15 mouse cellular contexts compared by ENCODE assay signal in genomic region chr13:83656094-83656493, GRCm38 (mm10).
DNase-seq lines count a peak whose midpoint lies in the region; ATAC-seq and TF ChIP-seq lines count a peak whose summit lies in the region.
"Had no signal": no experiment of that assay in that cellular context is flagged by ENCODE, and none has a peak within 500 bp of the region (broad histone marks: within the 10 kb centered on the region; RNA-seq: fewer than 3 reads in every experiment).

No protein-coding gene starts in this region.

- ATAC-seq in forebrain, embryonic 13.5 days = peak; percentile 48; the same call in 1 of the 2 replicates
- peak; percentile 35 for ATAC-seq in forebrain, embryonic 14.5 days

- H3K9ac ChIP-seq in forebrain, embryonic 13.5 days = no peak overlapping the region
- H3K9ac ChIP-seq in forebrain, embryonic 14.5 days (ENCODE audit: low read length) = no peak overlapping the region
- H3K9ac ChIP-seq: embryonic facial prominence, embryonic 13.5 days; lung, embryonic 14.5 days had no signal

- no peak overlapping the region for H3K4me3 ChIP-seq in forebrain, embryonic 13.5 days
- no peak overlapping the region for H3K4me3 ChIP-seq in forebrain, embryonic 10.5 days
- H3K4me3 ChIP-seq in forebrain, embryonic 14.5 days (ENCODE audit: low read depth, low read length) = no peak overlapping the region
- no peak overlapping the region for H3K4me3 ChIP-seq in lung, adult 2 months (replicated peaks; ENCODE audit: extremely low read depth, low read depth, low read length)
- H3K4me3 ChIP-seq: embryonic facial prominence, embryonic 13.5 days; heart, embryonic 10.5 days had no signal

- no peaks in the 10 kb centered on the region for H3K9me3 ChIP-seq in forebrain, embryonic 13.5 days (replicated peaks)
- H3K9me3 ChIP-seq in forebrain, embryonic 10.5 days = no peaks in the 10 kb centered on the region
- H3K9me3 ChIP-seq in forebrain, embryonic 14.5 days (replicated peaks; ENCODE audit: control insufficient read depth, low read length) = no peaks in the 10 kb centered on the region
- H3K9me3 ChIP-seq: embryonic facial prominence, embryonic 13.5 days; heart, embryonic 10.5 days had no signal

- intact Hi-C loops in left cerebral cortex, postnatal 14 days (cut with DNase I) = loop anchor here (5.0 to 10.0 kb wide), 5 partner anchors 129 to 1891 kb away; no protein-coding TSS in a partner anchor

- H3K27me3 ChIP-seq in forebrain, embryonic 13.5 days = no peaks in the 10 kb centered on the region
- H3K27me3 ChIP-seq in forebrain, embryonic 10.5 days (ENCODE audit: poor library complexity, severe bottlenecking) = no peaks in the 10 kb centered on the region
- no peaks in the 10 kb centered on the region for H3K27me3 ChIP-seq in forebrain, embryonic 14.5 days (replicated peaks; ENCODE audit: control insufficient read depth, insufficient read depth, low read length)
- H3K27me3 ChIP-seq: embryonic facial prominence, embryonic 13.5 days had no signal

- H3K36me3 ChIP-seq in forebrain, embryonic 13.5 days (ENCODE audit: poor library complexity, severe bottlenecking) = no peaks in the 10 kb centered on the region
- H3K36me3 ChIP-seq in forebrain, embryonic 10.5 days (replicated peaks) = no peaks in the 10 kb centered on the region
- no peaks in the 10 kb centered on the region for H3K36me3 ChIP-seq in forebrain, embryonic 14.5 days (ENCODE audit: control insufficient read depth, insufficient read depth, low read length)

- peaks cover 22% of the 10 kb centered on the region for H3K4me1 ChIP-seq in forebrain, embryonic 13.5 days
- H3K4me1 ChIP-seq in forebrain, embryonic 10.5 days = peaks cover 11% of the 10 kb centered on the region
- peaks cover 5% of the 10 kb centered on the region for H3K4me1 ChIP-seq in forebrain, embryonic 14.5 days (ENCODE audit: control insufficient read depth, insufficient read depth, low read length)
- H3K4me1 ChIP-seq in lung, adult 2 months (ENCODE audit: control insufficient read depth, insufficient read depth, low read length) = no peaks in the 10 kb centered on the region

- no peak for TF ChIP-seq POLR2A in brain, embryonic 14.5 days (IDR thresholded peaks at IDR 0.05; ENCODE audit: borderline replicate concordance, extremely low read depth, insufficient read depth, insufficient read length, poor library complexity, severe bottlenecking)
- no peak for TF ChIP-seq POLR2A in lung, adult 2 months (IDR thresholded peaks at IDR 0.05; ENCODE audit: borderline replicate concordance, extremely low read depth, low read depth, low read length)

- no peak for DNase-seq in forebrain, embryonic 10.5 days (ENCODE audit: extremely low spot score, low spot score)
- peak; percentile 48 to 60 for DNase-seq in left cerebral cortex, postnatal 14 days (ENCODE audit: low spot score in 2 of 2)
- DNase-seq in left cerebral cortex, adult 11 months (ENCODE audit: low spot score) = no peak
- DNase-seq in brain, embryonic 14.5 days (ENCODE audit: low read depth) = peak; percentile 84
- peak; percentile 75 for DNase-seq in forebrain, embryonic 14.5 days (ENCODE audit: low spot score)
- DNase-seq in lung, adult 2 months = no peak
- DNase-seq: cerebellum, adult 11 months; gastrocnemius, postnatal 25 days; heart, postnatal 14 days; thymus, postnatal 4 days had no signal

- no peak overlapping the region for H3K4me2 ChIP-seq in forebrain, embryonic 13.5 days
- H3K4me2 ChIP-seq in forebrain, embryonic 14.5 days (ENCODE audit: low read length) = no peak overlapping the region
- H3K4me2 ChIP-seq: embryonic facial prominence, embryonic 13.5 days; lung, embryonic 14.5 days had no signal

- no peak for TF ChIP-seq CTCF in brain, embryonic 14.5 days (IDR thresholded peaks at IDR 0.05; ENCODE audit: borderline replicate concordance, extremely low read depth, insufficient read depth, insufficient read length)
- no peak for TF ChIP-seq CTCF in lung, adult 2 months (IDR thresholded peaks at IDR 0.05; ENCODE audit: insufficient read depth, low read length)

- H3K27ac ChIP-seq in forebrain, embryonic 13.5 days = peak overlapping the region; percentile 7; the same call in 1 of the 2 replicates
- no peak overlapping the region for H3K27ac ChIP-seq in forebrain, embryonic 10.5 days
- H3K27ac ChIP-seq in forebrain, embryonic 14.5 days (ENCODE audit: low read depth, low read length) = no peak overlapping the region
- H3K27ac ChIP-seq: embryonic facial prominence, embryonic 13.5 days; heart, embryonic 10.5 days; macrophage had no signal

- 72% methylated on average over 7 of the region's 7 CpGs for WGBS in forebrain, embryonic 13.5 days
- 80% methylated on average over 7 of the region's 7 CpGs for WGBS in forebrain, embryonic 10.5 days
- WGBS in forebrain, embryonic 14.5 days = 58% methylated on average over 7 of the region's 7 CpGs
- WGBS in lung, adult 2 months = 87% methylated on average over 7 of the region's 7 CpGs

Comparison
In these comparisons a context has a peak if more than half of its experiments do, and no peak if none do; other contexts are left out.
1. DNase-seq: peak in left cerebral cortex, postnatal 14 days (2 of 2), brain, embryonic 14.5 days (single experiment) and forebrain, embryonic 14.5 days (single experiment); none in forebrain, embryonic 10.5 days (single experiment), left cerebral cortex, adult 11 months (single experiment) and lung, adult 2 months (single experiment).